Mouse (Mus musculus) neural tube, embryonic 14.5 days (tissue): ENCODE measurements at regions not wholly inside any gene's neighbourhood (a gene's known extent, or its start where the extent isn't known, plus 50 kb on each side); places are given as distances from the start of the nearest gene placed in this dataset.

Experiments
- ATAC-seq: fragments of 200-750 bp; cut with Nextera tagmentation; 2 replicates; pipeline ENCODE4 v1.8.0; 2017; ENCODE audit warnings: low read depth, mild to moderate bottlenecking, moderate TSS enrichment, moderate library complexity
- H3K27ac ChIP-seq: fragments of 300-500 bp; sonication (generic); 2 replicates; pipeline ENCODE4 v1.5.1; 2014; ENCODE audit warnings: low read depth, mild to moderate bottlenecking, control low read depth, low read length, moderate library complexity, mixed read lengths
- H3K27me3 ChIP-seq: fragments of 300-500 bp; sonication (generic); 2 replicates; pipeline ENCODE4 v1.6.1; 2014; ENCODE audit warnings: low read length; ENCODE audit not compliant: control insufficient read depth, insufficient read depth
- H3K36me3 ChIP-seq: fragments of 300-500 bp; sonication (generic); 2 replicates; pipeline ENCODE4 v1.6.1; 2014; ENCODE audit warnings: low read length, mixed read lengths; ENCODE audit not compliant: control insufficient read depth, insufficient read depth
- H3K4me1 ChIP-seq: fragments of 300-500 bp; sonication (generic); 2 replicates; pipeline ENCODE4 v1.6.1; 2014; ENCODE audit warnings: low read length; ENCODE audit not compliant: control insufficient read depth, insufficient read depth
- H3K4me2 ChIP-seq: fragments of 300-500 bp; sonication (generic); 2 replicates; pipeline ENCODE4 v1.6.1; 2014; ENCODE audit warnings: mild to moderate bottlenecking, low read depth, low read length, control low read depth
- H3K4me3 ChIP-seq: fragments of 300-500 bp; sonication (generic); 2 replicates; pipeline ENCODE4 v1.5.1; 2014; ENCODE audit warnings: low read depth, low read length, control low read depth, mixed read lengths
- H3K9ac ChIP-seq: fragments of 300-500 bp; sonication (generic); replicated peaks from 2 replicates; pipeline ENCODE4 v1.6.1; 2014; ENCODE audit warnings: low read depth, mild to moderate bottlenecking, control low read depth, low read length, mixed read lengths
- H3K9me3 ChIP-seq: fragments of 300-500 bp; sonication (generic); 2 replicates; pipeline ENCODE4 v1.6.1; 2016; ENCODE audit warnings: low read length; ENCODE audit not compliant: control insufficient read depth
- WGBS: fragments of 180-500 bp; shearing (Covaris S2); extraction: QIAGEN DNeasy Blood & Tissue Kit; methylation state at CpG from one replicate; pipeline ENCODE4 v1.1.7; 2014; 5-methylcytosine and 5-hydroxymethylcytosine counted together

GRCm38 (mm10) chr1:61139984-61140648 lies 162.4 kb downstream of the Icos start:
- Histone ChIP-seq H3K4me1 (peaks cover 48% of the 10 kb centered on the region), H3K27me3 (no peaks in the 10 kb centered on the region), H3K27ac (peak overlapping the region; percentile 78), H3K9me3 (no peaks in the 10 kb centered on the region), H3K9ac (no peak overlapping the region), H3K36me3 (no peaks in the 10 kb centered on the region), H3K4me2 (peak overlapping the region; percentile 27; the same call in 1 of the 2 replicates), H3K4me3 (no peak overlapping the region)
- ATAC-seq = peak; percentile 60; the same call in 1 of the 2 replicates
- 26% methylated on average over 10 of the region's 10 CpGs for WGBS

- H3K4me3 ChIP-seq = no peak overlapping the region
- H3K4me1 ChIP-seq = peaks cover 54% of the 10 kb centered on the region
These were observed 163.3 kb downstream of the Icos start for GRCm38 (mm10) chr1:61140870-61141591.

GRCm38 (mm10) chr1:61141592-61141930 lies 163.8 kb downstream of the Icos start:
- H3K4me3 ChIP-seq = no peak overlapping the region

More at GRCm38 (mm10) chr1:61140870-61141591, 163.3 kb downstream of the Icos start:
- no peaks in the 10 kb centered on the region for H3K9me3 ChIP-seq
- H3K36me3 ChIP-seq = no peaks in the 10 kb centered on the region
- H3K4me2 ChIP-seq = no peak overlapping the region
- no peaks in the 10 kb centered on the region for H3K27me3 ChIP-seq
- WGBS = 12% methylated on average over 9 of the region's 9 CpGs
- no peak overlapping the region for H3K9ac ChIP-seq
- ATAC-seq = no peak
- H3K27ac ChIP-seq = peak overlapping the region; percentile 78

GRCm38 (mm10) chr1:61141952-61142351 lies 164.2 kb downstream of the Icos start:
- no peak overlapping the region for H3K4me3 ChIP-seq
- H3K9ac ChIP-seq = no peak overlapping the region
- peaks cover 55% of the 10 kb centered on the region for H3K4me1 ChIP-seq
- ATAC-seq = no peak
- H3K27me3 ChIP-seq = no peaks in the 10 kb centered on the region
- no peak overlapping the region for H3K4me2 ChIP-seq
- no peaks in the 10 kb centered on the region for H3K9me3 ChIP-seq
- no peaks in the 10 kb centered on the region for H3K36me3 ChIP-seq
- WGBS = 45% methylated on average over 9 of the region's 9 CpGs
- no peak overlapping the region for H3K27ac ChIP-seq

More at GRCm38 (mm10) chr1:61141592-61141930, 163.8 kb downstream of the Icos start:
- WGBS = 9% methylated on average over 2 of the region's 2 CpGs
- Histone ChIP-seq H3K9me3 (no peaks in the 10 kb centered on the region), H3K36me3 (no peaks in the 10 kb centered on the region), H3K4me2 (no peak overlapping the region), H3K27me3 (no peaks in the 10 kb centered on the region), H3K27ac (no peak overlapping the region), H3K4me1 (peaks cover 55% of the 10 kb centered on the region), H3K9ac (no peak overlapping the region)
- ATAC-seq = no peak

- H3K9me3 ChIP-seq = no peaks in the 10 kb centered on the region
- H3K27ac ChIP-seq = peak overlapping the region; percentile 23; the same call in 1 of the 2 replicates
- peaks cover 51% of the 10 kb centered on the region for H3K4me1 ChIP-seq
- no peak overlapping the region for H3K9ac ChIP-seq
- no peak for ATAC-seq
- H3K4me3 ChIP-seq = no peak overlapping the region
- H3K36me3 ChIP-seq = no peaks in the 10 kb centered on the region
- no peak overlapping the region for H3K4me2 ChIP-seq
- 23% methylated on average over 14 of the region's 14 CpGs for WGBS
- H3K27me3 ChIP-seq = no peaks in the 10 kb centered on the region
These were observed 165.5 kb downstream of the Icos start for GRCm38 (mm10) chr1:61143030-61143753.

- ATAC-seq = no peak
- no peak overlapping the region for H3K9ac ChIP-seq
- H3K9me3 ChIP-seq = no peaks in the 10 kb centered on the region
- no peaks in the 10 kb centered on the region for H3K36me3 ChIP-seq
- 52% methylated on average over 8 of the region's 8 CpGs for WGBS
- H3K4me3 ChIP-seq = no peak overlapping the region
- no peak overlapping the region for H3K4me2 ChIP-seq
- peaks cover 49% of the 10 kb centered on the region for H3K4me1 ChIP-seq
- H3K27me3 ChIP-seq = no peaks in the 10 kb centered on the region
- H3K27ac ChIP-seq = no peak overlapping the region
These were observed 166.0 kb downstream of the Icos start for GRCm38 (mm10) chr1:61143754-61144066.

- H3K27ac ChIP-seq = peak overlapping the region; percentile 34; the same call in 1 of the 2 replicates
- no peaks in the 10 kb centered on the region for H3K36me3 ChIP-seq
- no peaks in the 10 kb centered on the region for H3K9me3 ChIP-seq
- WGBS = 40% methylated on average over 4 of the region's 4 CpGs
- H3K4me2 ChIP-seq = no peak overlapping the region
- H3K4me3 ChIP-seq = no peak overlapping the region
- H3K27me3 ChIP-seq = no peaks in the 10 kb centered on the region
- H3K9ac ChIP-seq = no peak overlapping the region
- ATAC-seq = no peak
- peaks cover 44% of the 10 kb centered on the region for H3K4me1 ChIP-seq
These were observed 167.3 kb downstream of the Icos start for GRCm38 (mm10) chr1:61145013-61145412.

GRCm38 (mm10) chr1:61145572-61145971 lies 167.8 kb downstream of the Icos start:
- ATAC-seq = peak; percentile 32; the same call in 1 of the 2 replicates
- H3K9ac ChIP-seq = no peak overlapping the region
- H3K9me3 ChIP-seq = no peaks in the 10 kb centered on the region
- no peak overlapping the region for H3K4me3 ChIP-seq
- H3K27ac ChIP-seq = peak overlapping the region; percentile 34; the same call in 1 of the 2 replicates
- no peak overlapping the region for H3K4me2 ChIP-seq
- 30% methylated on average over 7 of the region's 7 CpGs for WGBS
- peaks cover 38% of the 10 kb centered on the region for H3K4me1 ChIP-seq
- H3K36me3 ChIP-seq = no peaks in the 10 kb centered on the region
- no peaks in the 10 kb centered on the region for H3K27me3 ChIP-seq
